Mouse (Mus musculus) thymus, postnatal 4 days (tissue): ENCODE data around the gene Ptch2.

Experiments
- DNase-seq: peaks from one replicate; pipeline ENCODE4 v3.0.0; 2021

Ptch2 gene

DNA sequence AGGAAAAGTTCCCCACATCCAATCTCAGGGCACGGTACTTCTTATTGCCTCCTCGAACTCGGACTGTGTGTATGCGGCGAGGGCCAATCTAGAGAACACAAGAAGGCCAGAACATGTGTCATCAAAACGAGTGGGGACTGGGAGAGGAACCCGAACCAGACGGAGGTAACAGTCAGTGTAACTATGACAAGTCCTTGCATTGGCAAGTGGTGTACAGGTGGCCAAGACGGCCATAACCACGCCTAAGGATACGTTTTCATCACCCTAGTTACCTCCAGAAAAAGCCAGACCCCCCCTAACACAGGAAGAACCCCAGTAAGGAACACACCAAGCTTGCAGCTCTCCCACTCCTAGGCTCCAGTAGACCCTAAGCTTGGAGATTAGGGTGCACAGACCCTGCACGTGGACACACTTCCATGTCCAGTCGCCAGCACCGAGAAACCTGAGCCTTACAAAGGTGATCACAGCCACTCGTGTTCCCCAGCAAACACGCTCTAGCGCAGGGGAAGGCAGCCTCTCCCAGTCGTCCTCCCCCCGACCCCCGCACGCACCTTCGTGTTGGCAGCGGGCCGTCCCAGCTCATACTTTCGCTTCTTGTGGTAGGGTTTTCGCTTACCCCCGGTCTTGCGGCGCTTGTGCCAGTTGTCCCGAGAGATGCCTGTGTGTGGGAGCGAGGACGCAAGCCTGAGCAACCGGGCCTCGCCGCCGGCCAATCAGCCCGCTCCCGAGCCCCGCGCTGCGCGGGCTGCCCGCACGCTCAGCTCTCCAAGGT is 59.3 kb downstream of the Ptch2 start:
- DNase-seq, result no peak

GRCm38 (mm10) chr4:117155792-117156355 is 60.0 kb downstream of the Ptch2 start, which contains the start of gene Rps8:
Gene Rps8, minus strand, starts transcription at chr4:117156243.
- DNase-seq, result peak; percentile 83

- no peak for DNase-seq
These were observed 60.5 kb downstream of the Ptch2 start for GRCm38 (mm10) chr4:117156372-117156771.

DNA sequence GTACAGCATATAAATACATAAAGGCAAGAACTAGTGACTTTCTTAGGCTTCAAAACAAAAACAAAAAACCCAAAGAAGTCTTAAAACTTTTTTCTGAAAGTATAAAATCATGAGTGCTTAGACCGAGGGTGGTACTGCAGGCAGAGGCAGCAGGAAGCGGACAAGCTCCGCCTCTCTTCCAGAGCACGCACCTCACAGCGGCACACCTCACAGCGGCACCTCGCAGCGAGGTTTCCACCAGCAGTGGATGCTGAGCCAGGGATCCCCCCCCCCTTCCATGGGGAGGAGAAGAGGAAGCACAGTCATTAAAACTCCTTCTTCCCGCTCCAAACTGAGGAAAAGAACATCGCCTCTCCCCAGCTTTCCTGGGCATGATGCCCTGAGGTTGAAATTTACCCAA is 63.8 kb downstream of the Ptch2 start:
- DNase-seq, result no peak

GRCm38 (mm10) chr4:117161183-117161582 is 65.3 kb downstream of the Ptch2 start:
- DNase-seq, result no peak
